Mouse (Mus musculus) E14TG2a.4 (cell line): Measurements from ENCODE around the gene Arx.

Source experiments
- H3K27me3 ChIP-seq: 2 replicates; pipeline ENCODE4 v1.6.1; 2014; ENCODE audit warnings: low read length, control low read depth; ENCODE audit not compliant: insufficient read depth
- H3K36me3 ChIP-seq: 2 replicates; pipeline ENCODE4 v1.6.1; 2014; ENCODE audit warnings: low read length, control low read depth; ENCODE audit not compliant: insufficient read depth
- H3K4me1 ChIP-seq: replicated peaks from 2 replicates; pipeline ENCODE4 v1.6.1; 2014; ENCODE audit warnings: low read depth, low read length, control low read depth
- H3K4me3 ChIP-seq: replicated peaks from 2 replicates; pipeline ENCODE4 v1.5.1; 2014; ENCODE audit warnings: mild to moderate bottlenecking, low read length
- H3K9me3 ChIP-seq: 2 replicates; pipeline ENCODE4 v1.6.1; 2014; ENCODE audit warnings: low read length, control low read depth
- CTCF ChIP-seq: conservative IDR thresholded peaks from 2 replicates; pipeline ENCODE4 v1.5.1; 2014; ENCODE audit warnings: low read length
- NANOG ChIP-seq: IDR thresholded peaks from 2 replicates; pipeline ENCODE4 v1.6.1; 2014; ENCODE audit warnings: borderline replicate concordance, low read length, mixed read lengths
- POU5F1 ChIP-seq: IDR thresholded peaks from 2 replicates; pipeline ENCODE4 v1.6.1; 2014; ENCODE audit warnings: low read length, borderline replicate concordance

The Arx gene

GRCm38 (mm10) chrX:93289076-93289475 is 2.8 kb downstream of the Arx start:
- Histone ChIP-seq H3K9me3 (no peaks in the 10 kb centered on the region), H3K36me3 (no peaks in the 10 kb centered on the region), H3K4me1 (peaks cover 19% of the 10 kb centered on the region), H3K4me3 (peak overlapping the region; percentile 45), H3K27me3 (peaks cover 91% of the 10 kb centered on the region)
- no peak for TF ChIP-seq NANOG
- TF ChIP-seq POU5F1, result no peak
- no peak for TF ChIP-seq CTCF

- TF ChIP-seq CTCF, result no peak
- no peak for TF ChIP-seq NANOG
- TF ChIP-seq POU5F1, result no peak
- Histone ChIP-seq H3K36me3 (no peaks in the 10 kb centered on the region), H3K4me3 (no peak overlapping the region), H3K27me3 (peaks cover 91% of the 10 kb centered on the region), H3K9me3 (no peaks in the 10 kb centered on the region), H3K4me1 (peaks cover 19% of the 10 kb centered on the region)
Observed at GRCm38 (mm10) chrX:93289851-93290380, 3.7 kb downstream of the Arx start.

GRCm38 (mm10) chrX:93292031-93292430 is 5.8 kb downstream of the Arx start:
- Histone ChIP-seq H3K27me3 (peaks cover 92% of the 10 kb centered on the region), H3K9me3 (no peaks in the 10 kb centered on the region), H3K4me1 (peaks cover 21% of the 10 kb centered on the region; the same call in 1 of the 2 replicates), H3K36me3 (no peaks in the 10 kb centered on the region), H3K4me3 (no peak overlapping the region)
- TF ChIP-seq NANOG (no peak), CTCF (no peak), POU5F1 (no peak)

- Histone ChIP-seq H3K27me3 (peaks cover 92% of the 10 kb centered on the region), H3K9me3 (no peaks in the 10 kb centered on the region), H3K4me1 (peaks cover 22% of the 10 kb centered on the region; the same call in 1 of the 2 replicates), H3K4me3 (no peak overlapping the region), H3K36me3 (no peaks in the 10 kb centered on the region)
- no peak for TF ChIP-seq NANOG
- TF ChIP-seq POU5F1, result no peak
- TF ChIP-seq CTCF, result no peak
Observed at GRCm38 (mm10) chrX:93294736-93295490, 8.7 kb downstream of the Arx start.

- no peaks in the 10 kb centered on the region for H3K36me3 ChIP-seq
- H3K4me1 ChIP-seq, result peaks cover 14% of the 10 kb centered on the region; the same call in 1 of the 2 replicates
- TF ChIP-seq NANOG, result no peak
- TF ChIP-seq POU5F1, result no peak
- no peak for TF ChIP-seq CTCF
- H3K4me3 ChIP-seq, result no peak overlapping the region
- H3K9me3 ChIP-seq, result no peaks in the 10 kb centered on the region
- peaks cover 90% of the 10 kb centered on the region for H3K27me3 ChIP-seq
Observed at GRCm38 (mm10) chrX:93295819-93296218, 9.6 kb downstream of the Arx start.

- no peak for TF ChIP-seq POU5F1
- no peak for TF ChIP-seq NANOG
- TF ChIP-seq CTCF, result no peak
- Histone ChIP-seq H3K36me3 (no peaks in the 10 kb centered on the region), H3K4me3 (peak overlapping the region; percentile 55), H3K9me3 (no peaks in the 10 kb centered on the region), H3K27me3 (peaks cover 84% of the 10 kb centered on the region), H3K4me1 (peaks cover 14% of the 10 kb centered on the region; the same call in 1 of the 2 replicates)
Observed at GRCm38 (mm10) chrX:93297001-93297441, 10.8 kb downstream of the Arx start.

GRCm38 (mm10) chrX:93299046-93299626 is 12.9 kb downstream of the Arx start:
- Histone ChIP-seq H3K27me3 (peaks cover 64% of the 10 kb centered on the region), H3K4me1 (peaks cover 14% of the 10 kb centered on the region; the same call in 1 of the 2 replicates), H3K9me3 (no peaks in the 10 kb centered on the region), H3K4me3 (peak overlapping the region; percentile 62), H3K36me3 (no peaks in the 10 kb centered on the region)
- TF ChIP-seq POU5F1 (no peak), CTCF (no peak), NANOG (no peak)

- Histone ChIP-seq H3K36me3 (no peaks in the 10 kb centered on the region), H3K27me3 (peaks cover 58% of the 10 kb centered on the region), H3K4me1 (peaks cover 14% of the 10 kb centered on the region; the same call in 1 of the 2 replicates), H3K9me3 (no peaks in the 10 kb centered on the region), H3K4me3 (no peak overlapping the region)
- no peak for TF ChIP-seq CTCF
- TF ChIP-seq POU5F1, result no peak
- no peak for TF ChIP-seq NANOG
Observed at GRCm38 (mm10) chrX:93299771-93300170, 13.5 kb downstream of the Arx start.
